Mouse (Mus musculus): ENCODE measurements around the gene Fam222b. TPM values are rescaled to one million over a fixed set of nuclear protein-coding genes. Genes with fewer than 3 reads are reported as not detected.
A peak's percentile ranks its signal among the peaks of the same experiment; 100 is the strongest.
"Not testable (repeated sequence)": the region's sequence is repeated elsewhere in the genome, so short reads cannot be mapped to it uniquely, and the experiment has no call there.

The Fam222b gene
- polyA plus RNA-seq (2014; fragmentation: Nextera tagmentation; extraction: Ambion mirVana), result 26.5 and 26.6 TPM in 2 replicates

- WGBS, result under 1% methylated on average over 38 of the region's 38 CpGs
- Histone ChIP-seq H3K36me3 (ENCODE audit: control insufficient read depth, insufficient read depth, low read length) (no peaks in the 10 kb centered on the region), H3K4me1 (ENCODE audit: control insufficient read depth, insufficient read depth, low read length) (peaks cover 15% of the 10 kb centered on the region), H3K9me3 (ENCODE audit: control insufficient read depth, low read length) (no peaks in the 10 kb centered on the region), H3K4me3 (ENCODE audit: low read depth, low read length) (peak within 1 kb of the TSS; percentile 79), H3K27ac (ENCODE audit: low read depth, low read length) (peak within 1 kb of the TSS; percentile 50), H3K27me3 (ENCODE audit: control insufficient read depth, insufficient read depth, low read length) (no peaks in the 10 kb centered on the region), H3K9ac (ENCODE audit: low read length) (peak within 1 kb of the TSS; percentile 88), H3K4me2 (peak within 1 kb of the TSS; percentile 90)
- ATAC-seq (ENCODE audit: low FRiP score) (peak; percentile 93), DNase-seq (ENCODE audit: low spot score, missing footprints) (peak; percentile 98)
Observed at GRCm38 (mm10) chr11:78094504-78095143, at the start of gene Fam222b. Fam222b (plus strand) TSS chr11:78094660.

GRCm38 (mm10) chr11:78044758-78045251 is 49.7 kb upstream of the Fam222b start:
- Histone ChIP-seq H3K4me3 (ENCODE audit: low read depth, low read length) (no peak overlapping the region), H3K27ac (ENCODE audit: low read depth, low read length) (no peak overlapping the region), H3K4me1 (ENCODE audit: control insufficient read depth, insufficient read depth, low read length) (no peaks in the 10 kb centered on the region), H3K4me2 (no peak overlapping the region), H3K9ac (ENCODE audit: low read length) (no peak overlapping the region), H3K27me3 (ENCODE audit: control insufficient read depth, insufficient read depth, low read length) (no peaks in the 10 kb centered on the region), H3K9me3 (ENCODE audit: control insufficient read depth, low read length) (no peaks in the 10 kb centered on the region), H3K36me3 (ENCODE audit: control insufficient read depth, insufficient read depth, low read length) (no peaks in the 10 kb centered on the region)
- 90% methylated on average over 5 of the region's 5 CpGs for WGBS
- DNase-seq (ENCODE audit: low spot score, missing footprints) (no peak), ATAC-seq (ENCODE audit: low FRiP score) (no peak)

DNA sequence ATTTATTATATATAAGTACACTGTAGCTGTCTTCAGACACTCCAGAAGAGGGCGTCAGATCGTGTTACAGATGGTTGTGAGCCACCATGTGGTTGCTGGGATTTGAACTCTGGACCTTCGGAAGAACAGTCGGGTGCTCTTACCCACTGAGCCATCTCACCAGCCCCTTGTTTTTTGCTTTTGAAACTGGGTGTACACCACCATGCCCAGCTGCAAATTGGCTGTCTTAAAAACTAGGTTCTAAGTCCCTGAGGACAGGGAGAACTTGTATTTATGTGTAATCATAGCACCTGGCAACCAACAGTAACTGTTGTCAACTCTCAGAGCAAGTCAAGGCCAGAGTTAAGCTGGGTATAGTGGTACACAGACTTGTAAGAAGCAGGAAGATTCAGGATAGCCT is 45.8 kb upstream of the Fam222b start:
- not testable (repeated sequence) for H3K4me2 ChIP-seq; H3K36me3 ChIP-seq (ENCODE audit: control insufficient read depth, insufficient read depth, low read length); H3K9me3 ChIP-seq (ENCODE audit: control insufficient read depth, low read length); DNase-seq (ENCODE audit: low spot score, missing footprints); H3K4me1 ChIP-seq (ENCODE audit: control insufficient read depth, insufficient read depth, low read length); H3K4me3 ChIP-seq (ENCODE audit: low read depth, low read length); ATAC-seq (ENCODE audit: low FRiP score); H3K27ac ChIP-seq (ENCODE audit: low read depth, low read length); H3K27me3 ChIP-seq (ENCODE audit: control insufficient read depth, insufficient read depth, low read length); H3K9ac ChIP-seq (ENCODE audit: low read length)
- 95% methylated on average over 2 of the region's 4 CpGs for WGBS

DNA sequence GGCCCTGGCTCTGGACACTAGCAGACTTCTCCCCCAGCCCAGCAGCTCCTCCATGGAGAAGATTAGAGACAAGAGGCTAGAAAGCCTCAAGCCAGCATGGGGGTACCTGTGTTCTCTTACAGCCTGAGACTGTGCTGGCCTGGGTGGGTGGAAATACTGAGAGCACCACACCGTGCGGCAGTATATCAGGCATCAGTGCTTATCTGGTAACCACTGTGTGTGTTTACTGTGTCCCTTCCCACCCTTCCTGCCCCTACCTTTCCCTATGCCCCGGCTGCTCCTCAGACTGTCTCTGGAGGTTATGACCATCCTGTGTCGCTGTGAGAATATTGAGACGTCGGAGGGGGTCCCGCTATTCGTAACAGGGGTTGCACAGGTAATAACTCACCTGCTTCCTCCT is 41.4 kb upstream of the Fam222b start:
- no peak overlapping the region for H3K27ac ChIP-seq (ENCODE audit: low read depth, low read length)
- H3K9me3 ChIP-seq (ENCODE audit: control insufficient read depth, low read length), result no peaks in the 10 kb centered on the region
- ATAC-seq (ENCODE audit: low FRiP score), result no peak
- H3K4me2 ChIP-seq, result no peak overlapping the region
- no peak overlapping the region for H3K4me3 ChIP-seq (ENCODE audit: low read depth, low read length)
- H3K9ac ChIP-seq (ENCODE audit: low read length), result no peak overlapping the region
- H3K27me3 ChIP-seq (ENCODE audit: control insufficient read depth, insufficient read depth, low read length), result no peaks in the 10 kb centered on the region
- no peak for DNase-seq (ENCODE audit: low spot score, missing footprints)
- 95% methylated on average over 8 of the region's 8 CpGs for WGBS
- H3K36me3 ChIP-seq (ENCODE audit: control insufficient read depth, insufficient read depth, low read length), result peaks cover 8% of the 10 kb centered on the region; the same call in 1 of the 2 replicates
- no peaks in the 10 kb centered on the region for H3K4me1 ChIP-seq (ENCODE audit: control insufficient read depth, insufficient read depth, low read length)

- H3K36me3 ChIP-seq (ENCODE audit: control insufficient read depth, insufficient read depth, low read length), result peaks cover 8% of the 10 kb centered on the region; the same call in 1 of the 2 replicates
- no peak overlapping the region for H3K9ac ChIP-seq (ENCODE audit: low read length)
- 79% methylated on average over 8 of the region's 8 CpGs for WGBS
Observed at GRCm38 (mm10) chr11:78056946-78057345, 37.5 kb upstream of the Fam222b start.

GRCm38 (mm10) chr11:78059833-78060757 is 34.4 kb upstream of the Fam222b start:
- 70% methylated on average over 9 of the region's 9 CpGs for WGBS
- Histone ChIP-seq H3K27ac (ENCODE audit: low read depth, low read length) (no peak overlapping the region), H3K9me3 (ENCODE audit: control insufficient read depth, low read length) (no peaks in the 10 kb centered on the region), H3K36me3 (ENCODE audit: control insufficient read depth, insufficient read depth, low read length) (peaks cover 8% of the 10 kb centered on the region; the same call in 1 of the 2 replicates), H3K9ac (ENCODE audit: low read length) (no peak overlapping the region), H3K27me3 (ENCODE audit: control insufficient read depth, insufficient read depth, low read length) (no peaks in the 10 kb centered on the region), H3K4me3 (ENCODE audit: low read depth, low read length) (no peak overlapping the region), H3K4me1 (ENCODE audit: control insufficient read depth, insufficient read depth, low read length) (no peaks in the 10 kb centered on the region), H3K4me2 (no peak overlapping the region)
- ATAC-seq (ENCODE audit: low FRiP score) (peak; percentile 48; the same call in 1 of the 2 replicates), DNase-seq (ENCODE audit: low spot score, missing footprints) (peak; percentile 85)

More at GRCm38 (mm10) chr11:78056946-78057345, 37.5 kb upstream of the Fam222b start:
- no peak overlapping the region for H3K27ac ChIP-seq (ENCODE audit: low read depth, low read length)
- no peak for ATAC-seq (ENCODE audit: low FRiP score)
- H3K4me2 ChIP-seq, result no peak overlapping the region
- no peak overlapping the region for H3K4me3 ChIP-seq (ENCODE audit: low read depth, low read length)
- DNase-seq (ENCODE audit: low spot score, missing footprints), result no peak
- H3K4me1 ChIP-seq (ENCODE audit: control insufficient read depth, insufficient read depth, low read length), result no peaks in the 10 kb centered on the region
- H3K9me3 ChIP-seq (ENCODE audit: control insufficient read depth, low read length), result no peaks in the 10 kb centered on the region
- H3K27me3 ChIP-seq (ENCODE audit: control insufficient read depth, insufficient read depth, low read length), result no peaks in the 10 kb centered on the region

- Histone ChIP-seq H3K4me3 (ENCODE audit: low read depth, low read length) (no peak overlapping the region), H3K4me2 (no peak overlapping the region), H3K27ac (ENCODE audit: low read depth, low read length) (no peak overlapping the region), H3K36me3 (ENCODE audit: control insufficient read depth, insufficient read depth, low read length) (peaks cover 7% of the 10 kb centered on the region; the same call in 1 of the 2 replicates), H3K9ac (ENCODE audit: low read length) (no peak overlapping the region), H3K4me1 (ENCODE audit: control insufficient read depth, insufficient read depth, low read length) (no peaks in the 10 kb centered on the region), H3K27me3 (ENCODE audit: control insufficient read depth, insufficient read depth, low read length) (no peaks in the 10 kb centered on the region), H3K9me3 (ENCODE audit: control insufficient read depth, low read length) (no peaks in the 10 kb centered on the region)
- no peak for ATAC-seq (ENCODE audit: low FRiP score)
- WGBS, result 84% methylated on average over 1 of the region's 1 CpGs
- DNase-seq (ENCODE audit: low spot score, missing footprints), result no peak
Observed at GRCm38 (mm10) chr11:78062563-78062962, 31.9 kb upstream of the Fam222b start.

GRCm38 (mm10) chr11:78065906-78066305 is 28.6 kb upstream of the Fam222b start:
- Histone ChIP-seq H3K9ac (ENCODE audit: low read length) (no peak overlapping the region), H3K4me3 (ENCODE audit: low read depth, low read length) (no peak overlapping the region), H3K27me3 (ENCODE audit: control insufficient read depth, insufficient read depth, low read length) (no peaks in the 10 kb centered on the region), H3K4me1 (ENCODE audit: control insufficient read depth, insufficient read depth, low read length) (no peaks in the 10 kb centered on the region), H3K27ac (ENCODE audit: low read depth, low read length) (no peak overlapping the region), H3K9me3 (ENCODE audit: control insufficient read depth, low read length) (no peaks in the 10 kb centered on the region), H3K36me3 (ENCODE audit: control insufficient read depth, insufficient read depth, low read length) (no peaks in the 10 kb centered on the region), H3K4me2 (no peak overlapping the region)
- no peak for ATAC-seq (ENCODE audit: low FRiP score)
- 47% methylated on average over 2 of the region's 2 CpGs for WGBS
- no peak for DNase-seq (ENCODE audit: low spot score, missing footprints)

- DNase-seq (ENCODE audit: low spot score, missing footprints), result no peak
- Histone ChIP-seq H3K4me3 (ENCODE audit: low read depth, low read length) (no peak overlapping the region), H3K36me3 (ENCODE audit: control insufficient read depth, insufficient read depth, low read length) (no peaks in the 10 kb centered on the region), H3K9ac (ENCODE audit: low read length) (no peak overlapping the region), H3K4me2 (no peak overlapping the region), H3K9me3 (ENCODE audit: control insufficient read depth, low read length) (no peaks in the 10 kb centered on the region), H3K4me1 (ENCODE audit: control insufficient read depth, insufficient read depth, low read length) (no peaks in the 10 kb centered on the region), H3K27ac (ENCODE audit: low read depth, low read length) (no peak overlapping the region), H3K27me3 (ENCODE audit: control insufficient read depth, insufficient read depth, low read length) (no peaks in the 10 kb centered on the region)
- WGBS, result 73% methylated on average over 2 of the region's 2 CpGs
- ATAC-seq (ENCODE audit: low FRiP score), result no peak
Observed at GRCm38 (mm10) chr11:78066641-78067040, 27.8 kb upstream of the Fam222b start.
